Mouse (Mus musculus) stomach, postnatal 0 days (tissue): ENCODE measurements around the gene Tma7.

Experiments used
- CTCF ChIP-seq: IDR thresholded peaks from 2 replicates; pipeline ENCODE4 v1.5.1; 2016; ENCODE audit warnings: antibody characterized with exemption, low read depth, mild to moderate bottlenecking, moderate library complexity
- EP300 ChIP-seq: optimal IDR thresholded peaks from 2 replicates; pipeline ENCODE3; 2016; ENCODE audit warnings: antibody characterized with exemption

DNA sequence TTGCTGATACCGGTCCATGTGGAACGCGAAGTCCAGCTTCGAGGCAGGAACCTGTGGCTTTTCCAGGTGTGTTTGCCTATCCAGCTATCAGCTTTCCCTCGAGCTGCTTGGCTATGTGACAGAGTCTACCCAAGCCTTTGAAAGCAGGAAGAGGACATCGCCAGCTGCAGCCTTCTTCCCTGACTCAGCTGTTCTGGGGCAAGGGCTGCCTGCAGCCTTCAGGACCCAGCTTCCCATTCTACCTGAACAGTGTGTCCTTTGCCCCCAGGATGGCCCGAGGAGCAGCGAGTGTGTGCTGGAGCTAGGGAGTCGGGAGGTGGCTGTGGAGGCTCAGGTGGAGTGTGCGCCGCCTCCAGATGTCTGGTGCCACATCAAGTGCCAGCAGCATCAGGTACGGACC lies 23.3 kb upstream of the Tma7 start:
- TF ChIP-seq CTCF (no peak), EP300 (no peak)
